Mouse (Mus musculus) liver, adult (tissue): ENCODE results near the gene Pnpla7.

Source experiments
- GATA4 ChIP-seq: IDR thresholded peaks from 2 replicates; pipeline ENCODE4 v1.6.1; 2014; ENCODE audit warnings: mild to moderate bottlenecking, low read length; ENCODE audit not compliant: insufficient replicate concordance

Pnpla7 gene

GRCm38 (mm10) chr2:24970386-24970785, 5.4 kb upstream of the Pnpla7 start:
- TF ChIP-seq GATA4: no peak

GRCm38 (mm10) chr2:24974906-24975703, 728 bp upstream of the Pnpla7 start, which contains the start of gene Mrpl41:
TSS of gene Mrpl41 (minus strand) at chr2:24975098.
- no peak for TF ChIP-seq GATA4

GRCm38 (mm10) chr2:24976960-24977359, 1.1 kb downstream of the Pnpla7 start:
- TF ChIP-seq GATA4: no peak

GRCm38 (mm10) chr2:24987762-24988161, 11.9 kb downstream of the Pnpla7 start:
- no peak for TF ChIP-seq GATA4

- no peak for TF ChIP-seq GATA4
These were observed 19.5 kb downstream of the Pnpla7 start for GRCm38 (mm10) chr2:24995332-24995731.

GRCm38 (mm10) chr2:24996471-24996870, 20.6 kb downstream of the Pnpla7 start:
- TF ChIP-seq GATA4: no peak

GRCm38 (mm10) chr2:25000544-25001235, 24.9 kb downstream of the Pnpla7 start:
- TF ChIP-seq GATA4: no peak

GRCm38 (mm10) chr2:25003946-25004786, 28.3 kb downstream of the Pnpla7 start:
- TF ChIP-seq GATA4: no peak

GRCm38 (mm10) chr2:25006767-25007166, 30.9 kb downstream of the Pnpla7 start:
- TF ChIP-seq GATA4: no peak

- TF ChIP-seq GATA4: no peak
These were observed 32.4 kb downstream of the Pnpla7 start for GRCm38 (mm10) chr2:25008250-25008649.

- no peak for TF ChIP-seq GATA4
These were observed 46.8 kb downstream of the Pnpla7 start for GRCm38 (mm10) chr2:25022678-25023077.

GRCm38 (mm10) chr2:25025109-25025508, 49.3 kb downstream of the Pnpla7 start:
- no peak for TF ChIP-seq GATA4

- no peak for TF ChIP-seq GATA4
These were observed 59.2 kb downstream of the Pnpla7 start for GRCm38 (mm10) chr2:25034994-25035393.

GRCm38 (mm10) chr2:25040089-25040488, 64.3 kb downstream of the Pnpla7 start:
- TF ChIP-seq GATA4: no peak

GRCm38 (mm10) chr2:25050921-25051320, 75.1 kb downstream of the Pnpla7 start:
- no peak for TF ChIP-seq GATA4
